Comparison of ENCODE assay signal across 10 mouse cellular contexts in the genomic region with DNA sequence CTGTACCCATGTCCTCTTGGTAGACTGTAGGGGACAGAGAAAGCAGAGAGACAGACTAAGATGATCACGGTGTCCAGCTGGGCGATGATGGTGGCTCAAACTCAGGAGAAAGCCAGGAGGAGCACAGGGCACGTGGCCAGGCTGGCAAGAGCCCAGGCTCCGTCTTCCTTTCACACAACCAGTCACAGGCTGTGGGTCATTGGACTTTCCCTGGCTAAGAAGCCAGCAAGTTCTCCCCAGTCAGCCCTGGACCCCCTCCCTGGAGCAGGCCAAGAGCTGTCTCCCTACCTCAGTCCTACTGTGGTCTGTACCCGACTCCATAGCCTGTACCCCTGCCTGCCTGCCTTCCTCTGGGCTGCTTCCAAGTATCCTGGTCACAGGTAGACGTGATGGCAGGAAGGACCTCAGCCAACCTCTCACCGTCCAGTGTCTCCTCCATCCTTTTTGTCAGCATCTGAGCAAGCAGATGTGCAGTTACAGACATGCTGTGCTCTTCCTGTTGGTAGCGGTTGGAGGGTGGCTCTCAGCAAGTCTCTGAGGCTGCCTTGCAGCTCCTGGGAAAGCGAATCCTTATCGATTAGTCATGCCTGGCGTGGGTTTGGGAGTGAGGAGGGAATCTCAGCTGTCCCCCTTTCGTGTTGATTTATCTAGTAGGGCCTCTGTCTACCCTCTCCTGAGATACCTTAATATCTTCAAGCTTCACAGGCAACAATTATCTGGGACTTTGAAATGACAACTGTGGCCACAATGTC.
DNase-seq lines count a peak whose midpoint lies in the region; ATAC-seq and TF ChIP-seq lines count a peak whose summit lies in the region.
"Had no signal": no experiment of that assay in that cellular context is flagged by ENCODE, and none has a peak within 500 bp of the region (broad histone marks: within the 10 kb centered on the region; RNA-seq: fewer than 3 reads in every experiment).

No protein-coding gene starts in this region.

- intact Hi-C loops in gastrocnemius, adult 2 months (cut with DNase I), result no loop called here

- 0 out of 2 replicates have a peak overlapping the region, but pooled peaks have one; percentile 10 for H3K27ac ChIP-seq in forebrain, embryonic 13.5 days
- no peak overlapping the region for H3K27ac ChIP-seq in forebrain, embryonic 11.5 days (ENCODE audit: low read depth, low read length)
- no peak overlapping the region for H3K27ac ChIP-seq in neural tube, embryonic 11.5 days (ENCODE audit: low read depth, low read length)
- peak overlapping the region; percentile 92 for H3K27ac ChIP-seq in gastrocnemius, adult 2 months
- peak overlapping the region; percentile 65 for H3K27ac ChIP-seq in liver, postnatal 0 days (ENCODE audit: low read depth)
- H3K27ac ChIP-seq: heart, embryonic 15.5 days had no signal

- TF ChIP-seq EP300 in liver, postnatal 0 days (IDR thresholded peaks at IDR 0.05; ENCODE audit: low read depth), result no peak

- H3K27me3 ChIP-seq in forebrain, embryonic 13.5 days, result no peaks in the 10 kb centered on the region
- no peaks in the 10 kb centered on the region for H3K27me3 ChIP-seq in forebrain, embryonic 11.5 days (ENCODE audit: control insufficient read depth, insufficient read depth, low read length)
- no peaks in the 10 kb centered on the region for H3K27me3 ChIP-seq in neural tube, embryonic 11.5 days (ENCODE audit: control insufficient read depth, insufficient read depth, low read length)
- no peaks in the 10 kb centered on the region for H3K27me3 ChIP-seq in liver, postnatal 0 days (ENCODE audit: insufficient read depth, low read length)
- H3K27me3 ChIP-seq: Patski had no signal

- no peak overlapping the region for H3K9ac ChIP-seq in forebrain, embryonic 13.5 days
- H3K9ac ChIP-seq in forebrain, embryonic 11.5 days (ENCODE audit: low read length), result no peak overlapping the region
- 0 out of 2 replicates have a peak overlapping the region, but pooled peaks have one; percentile 10 for H3K9ac ChIP-seq in neural tube, embryonic 11.5 days (ENCODE audit: low read length)
- peak overlapping the region; percentile 38; the same call in 1 of the 2 replicates for H3K9ac ChIP-seq in liver, postnatal 0 days (replicated peaks)
- H3K9ac ChIP-seq: heart, embryonic 15.5 days had no signal

- H3K36me3 ChIP-seq in forebrain, embryonic 13.5 days (ENCODE audit: poor library complexity, severe bottlenecking), result no peaks in the 10 kb centered on the region
- H3K36me3 ChIP-seq in forebrain, embryonic 11.5 days (ENCODE audit: control insufficient read depth, insufficient read depth, low read length), result no peaks in the 10 kb centered on the region
- no peaks in the 10 kb centered on the region for H3K36me3 ChIP-seq in neural tube, embryonic 11.5 days (ENCODE audit: control insufficient read depth, insufficient read depth, low read length)
- H3K36me3 ChIP-seq in liver, postnatal 0 days (replicated peaks; ENCODE audit: insufficient read depth, low read length), result no peaks in the 10 kb centered on the region
- H3K36me3 ChIP-seq: heart, embryonic 15.5 days had no signal

- WGBS in forebrain, embryonic 13.5 days, result 69% methylated on average over 12 of the region's 12 CpGs
- WGBS in forebrain, embryonic 11.5 days, result 75% methylated on average over 12 of the region's 12 CpGs
- WGBS in neural tube, embryonic 11.5 days, result 63% methylated on average over 12 of the region's 12 CpGs
- 53% methylated on average over 12 of the region's 12 CpGs for WGBS in liver, postnatal 0 days (ENCODE audit: insufficient replicate concordance)

- TF ChIP-seq CTCF in gastrocnemius, adult 2 months (IDR thresholded peaks at IDR 0.05), result no peak
- TF ChIP-seq CTCF in liver, postnatal 0 days (IDR thresholded peaks at IDR 0.05; ENCODE audit: low read depth), result no peak

- no peaks in the 10 kb centered on the region for H3K9me3 ChIP-seq in forebrain, embryonic 13.5 days (replicated peaks)
- H3K9me3 ChIP-seq in forebrain, embryonic 11.5 days (ENCODE audit: control insufficient read depth, low read length), result no peaks in the 10 kb centered on the region
- no peaks in the 10 kb centered on the region for H3K9me3 ChIP-seq in neural tube, embryonic 11.5 days (ENCODE audit: control insufficient read depth, low read length)
- no peaks in the 10 kb centered on the region for H3K9me3 ChIP-seq in liver, postnatal 0 days (ENCODE audit: low read length)
- H3K9me3 ChIP-seq: heart, embryonic 15.5 days had no signal

- no peak overlapping the region for H3K4me3 ChIP-seq in forebrain, embryonic 13.5 days
- H3K4me3 ChIP-seq in forebrain, embryonic 11.5 days (ENCODE audit: low read depth, low read length), result no peak overlapping the region
- H3K4me3 ChIP-seq in neural tube, embryonic 11.5 days (ENCODE audit: low read depth, low read length), result no peak overlapping the region
- H3K4me3 ChIP-seq in gastrocnemius, adult 2 months, result no peak overlapping the region
- H3K4me3 ChIP-seq in liver, postnatal 0 days (ENCODE audit: low read depth, low read length), result no peak overlapping the region
- H3K4me3 ChIP-seq: heart, embryonic 15.5 days had no signal

- no peak for DNase-seq in forebrain, embryonic 11.5 days (ENCODE audit: low spot score)
- no peak for DNase-seq in neural tube, embryonic 11.5 days (ENCODE audit: low spot score)
- no peak for DNase-seq in neural tube, embryonic 10.5 days (ENCODE audit: extremely low spot score, low spot score)
- DNase-seq in gastrocnemius, adult 2 months, result peak; percentile 90
- no peak for DNase-seq in liver, postnatal 0 days
- no peak for DNase-seq in urinary bladder, adult 18-20 months (ENCODE audit: low spot score in 2 of 2)

- ATAC-seq in forebrain, embryonic 13.5 days, result no peak
- ATAC-seq in forebrain, embryonic 11.5 days (replicated peaks; ENCODE audit: low FRiP score), result no peak
- ATAC-seq in neural tube, embryonic 11.5 days (ENCODE audit: insufficient read depth, low FRiP score, low TSS enrichment), result no peak
- no peak for ATAC-seq in liver, postnatal 0 days
- ATAC-seq in erythroid progenitor cell, adult 5-6 weeks (replicated peaks; ENCODE audit: low FRiP score, poor library complexity, severe bottlenecking), result no peak
- ATAC-seq: Patski had no signal

- no peak overlapping the region for H3K4me2 ChIP-seq in forebrain, embryonic 13.5 days
- no peak overlapping the region for H3K4me2 ChIP-seq in forebrain, embryonic 11.5 days (ENCODE audit: low read depth, low read length, severe bottlenecking)
- H3K4me2 ChIP-seq in neural tube, embryonic 11.5 days (ENCODE audit: low read depth), result no peak overlapping the region
- no peak overlapping the region for H3K4me2 ChIP-seq in liver, postnatal 0 days (ENCODE audit: low read depth, low read length)
- H3K4me2 ChIP-seq: heart, embryonic 15.5 days had no signal

- H3K4me1 ChIP-seq in forebrain, embryonic 13.5 days, result no peaks in the 10 kb centered on the region
- H3K4me1 ChIP-seq in forebrain, embryonic 11.5 days (replicated peaks; ENCODE audit: control insufficient read depth, insufficient read depth, low read length), result no peaks in the 10 kb centered on the region
- no peaks in the 10 kb centered on the region for H3K4me1 ChIP-seq in neural tube, embryonic 11.5 days (ENCODE audit: control insufficient read depth, insufficient read depth, low read length)
- H3K4me1 ChIP-seq in liver, postnatal 0 days (ENCODE audit: insufficient read depth), result peaks cover 37% of the 10 kb centered on the region

Comparison
In these comparisons a context has a peak if more than half of its experiments do, and no peak if none do; other contexts are left out.
1. H3K27ac ChIP-seq: peak in forebrain, embryonic 13.5 days (single experiment), gastrocnemius, adult 2 months (single experiment) and liver, postnatal 0 days (single experiment); none in forebrain, embryonic 11.5 days (single experiment) and neural tube, embryonic 11.5 days (single experiment).
2. H3K9ac ChIP-seq: peak in neural tube, embryonic 11.5 days (single experiment) and liver, postnatal 0 days (single experiment); none in forebrain, embryonic 13.5 days (single experiment) and forebrain, embryonic 11.5 days (single experiment).